Mouse (Mus musculus) G1E (cell line): Measurements from ENCODE around the gene Mrpl23. TPM values are rescaled to one million over a fixed set of nuclear protein-coding genes. Genes with fewer than 3 reads are reported as not detected.
A peak's percentile ranks its signal among the peaks of the same experiment; 100 is the strongest.

Experiments
- ATAC-seq: 2 replicates; pipeline ENCODE4 v1.8.0; 2016; ENCODE audit warnings: mild to moderate bottlenecking; ENCODE audit not compliant: insufficient number of reproducible peaks, poor library complexity, low FRiP score, severe bottlenecking; ENCODE audit errors: extremely low read depth
- DNase-seq: peaks from one replicate; pipeline ENCODE4 v3.0.0; 2012; ENCODE audit warnings: low spot score
- H3K27me3 ChIP-seq: 2 replicates; pipeline ENCODE4 v1.6.1; 2012; ENCODE audit warnings: mild to moderate bottlenecking, low read length, inconsistent platforms; ENCODE audit not compliant: insufficient read depth
- H3K36me3 ChIP-seq: replicated peaks from 2 replicates; pipeline ENCODE3; 2012; ENCODE audit warnings: mild to moderate bottlenecking, inconsistent platforms
- H3K4me1 ChIP-seq: 2 replicates; pipeline ENCODE4 v1.6.1; 2012; ENCODE audit warnings: low read depth, low read length, inconsistent platforms, mixed read lengths; ENCODE audit not compliant: insufficient read depth
- H3K4me3 ChIP-seq: 2 replicates; pipeline ENCODE4 v1.5.1; 2012; ENCODE audit warnings: low read depth, mild to moderate bottlenecking, inconsistent platforms, low read length, moderate library complexity, mixed read lengths
- H3K9me3 ChIP-seq: replicated peaks from 2 replicates; pipeline ENCODE4 v1.6.1; 2012; ENCODE audit warnings: inconsistent platforms
- CTCF ChIP-seq: IDR thresholded peaks from 2 replicates; pipeline ENCODE4 v1.5.1; 2012; ENCODE audit warnings: low read depth, low read length, inconsistent platforms, mixed read lengths
- GATA1 ChIP-seq: IDR thresholded peaks from 2 replicates; pipeline ENCODE4 v1.6.1; 2012; ENCODE audit warnings: borderline replicate concordance, low read length, inconsistent platforms, mixed read lengths
- GATA2 ChIP-seq: IDR thresholded peaks from 2 replicates; pipeline ENCODE4 v1.6.1; 2012; ENCODE audit warnings: low read depth, low read length, inconsistent platforms, borderline replicate concordance
- POLR2AphosphoS5 ChIP-seq: IDR thresholded peaks from 2 replicates; pipeline ENCODE4 v1.6.1; 2012; ENCODE audit warnings: low read depth, low read length, inconsistent platforms; ENCODE audit not compliant: insufficient replicate concordance
- TAL1 ChIP-seq: conservative IDR thresholded peaks from 2 replicates; pipeline ENCODE4 v1.6.1; 2012; ENCODE audit warnings: low read depth, low read length, inconsistent platforms, mixed read lengths
- polyA plus RNA-seq: library from polyadenylated mRNA; stranded (reverse); fragments of >175 nt; gene quantifications from 2 replicates; pipeline ENCODE4 v1.2.3, GENCODE M21; 2012
- total RNA-seq, 2 experiments: library from RNA; stranded (forward) in 1 of 2; stranded (reverse) in 1 of 2; fragments of 200-1000 nt in 1 of 2; fragments of >200 nt in 1 of 2; fragmentation: Nextera tagmentation in 1 of 2; gene quantifications; 2 replicates each; pipeline ENCODE4 v1.2.3; 2014 to 2017

The Mrpl23 gene
- total and polyA plus RNA-seq, 3 experiments = 30.3 to 54.4 (median 33.1) TPM

DNA sequence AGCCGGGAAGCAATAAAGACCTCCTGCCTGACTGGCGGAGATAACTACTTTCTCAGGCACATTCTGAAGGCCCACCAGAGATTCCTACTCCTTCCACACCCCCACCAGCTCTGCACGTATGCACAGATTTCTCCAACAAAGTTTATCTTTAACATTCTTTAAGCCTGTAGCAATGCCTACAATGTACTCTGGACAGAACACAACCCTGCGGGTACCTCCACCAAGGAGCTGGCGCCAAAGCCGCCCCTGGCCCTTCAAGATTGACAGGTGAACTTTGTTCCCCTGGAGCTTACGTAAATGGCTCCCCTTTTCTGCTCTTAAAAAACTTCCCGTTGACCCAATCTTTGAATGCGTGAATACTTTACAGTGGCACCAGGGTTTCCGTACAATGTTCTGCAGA lies 3.1 kb upstream of the Mrpl23 start:
- TF ChIP-seq GATA2 (no peak), GATA1 (no peak), CTCF (no peak), TAL1 (no peak; the same call in 1 of the 2 replicates), POLR2AphosphoS5 (no peak)
- DNase-seq = no peak
- 0 out of 2 replicates have a peak, but pooled peaks have one; percentile 24 for ATAC-seq
- Histone ChIP-seq H3K4me3 (no peak overlapping the region), H3K4me1 (peaks cover 55% of the 10 kb centered on the region), H3K27me3 (peaks cover 60% of the 10 kb centered on the region), H3K9me3 (no peaks in the 10 kb centered on the region), H3K36me3 (peaks cover 3% of the 10 kb centered on the region)

DNA sequence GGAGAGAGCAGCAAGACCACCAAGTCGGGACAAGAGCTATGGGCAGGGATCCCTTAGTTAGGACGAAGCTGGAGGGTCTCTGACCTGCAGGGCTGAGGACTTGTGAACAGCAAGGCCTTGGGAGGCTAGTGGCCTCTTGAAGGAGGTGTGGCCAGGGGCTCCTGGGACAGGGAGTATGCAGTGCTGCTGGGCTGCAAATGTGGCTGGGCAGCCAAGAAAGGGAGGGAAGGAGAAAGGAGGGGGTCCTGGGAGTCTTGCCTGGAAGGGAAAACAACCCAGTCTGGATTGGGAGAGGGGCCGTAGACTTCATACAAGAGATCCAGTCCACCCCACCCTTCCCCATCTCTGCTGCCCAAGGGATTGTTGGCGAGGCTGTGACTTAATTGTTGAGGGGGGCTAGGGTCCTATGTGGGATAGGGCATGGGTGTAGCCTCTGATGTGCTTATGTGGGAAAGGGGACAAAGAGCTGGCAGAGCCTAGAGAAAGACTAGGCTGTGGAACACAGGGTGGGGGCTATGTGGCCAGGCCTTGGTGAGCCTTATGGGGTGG lies 439 bp upstream of the Mrpl23 start:
- TF ChIP-seq POLR2AphosphoS5 = no peak
- TF ChIP-seq GATA1 = no peak
- TF ChIP-seq GATA2 = no peak
- no peak for TF ChIP-seq CTCF
- TF ChIP-seq TAL1 = no peak
- Histone ChIP-seq H3K4me1 (peaks cover 50% of the 10 kb centered on the region), H3K4me3 (no peak overlapping the region; the same call in 1 of the 2 replicates)

DNA sequence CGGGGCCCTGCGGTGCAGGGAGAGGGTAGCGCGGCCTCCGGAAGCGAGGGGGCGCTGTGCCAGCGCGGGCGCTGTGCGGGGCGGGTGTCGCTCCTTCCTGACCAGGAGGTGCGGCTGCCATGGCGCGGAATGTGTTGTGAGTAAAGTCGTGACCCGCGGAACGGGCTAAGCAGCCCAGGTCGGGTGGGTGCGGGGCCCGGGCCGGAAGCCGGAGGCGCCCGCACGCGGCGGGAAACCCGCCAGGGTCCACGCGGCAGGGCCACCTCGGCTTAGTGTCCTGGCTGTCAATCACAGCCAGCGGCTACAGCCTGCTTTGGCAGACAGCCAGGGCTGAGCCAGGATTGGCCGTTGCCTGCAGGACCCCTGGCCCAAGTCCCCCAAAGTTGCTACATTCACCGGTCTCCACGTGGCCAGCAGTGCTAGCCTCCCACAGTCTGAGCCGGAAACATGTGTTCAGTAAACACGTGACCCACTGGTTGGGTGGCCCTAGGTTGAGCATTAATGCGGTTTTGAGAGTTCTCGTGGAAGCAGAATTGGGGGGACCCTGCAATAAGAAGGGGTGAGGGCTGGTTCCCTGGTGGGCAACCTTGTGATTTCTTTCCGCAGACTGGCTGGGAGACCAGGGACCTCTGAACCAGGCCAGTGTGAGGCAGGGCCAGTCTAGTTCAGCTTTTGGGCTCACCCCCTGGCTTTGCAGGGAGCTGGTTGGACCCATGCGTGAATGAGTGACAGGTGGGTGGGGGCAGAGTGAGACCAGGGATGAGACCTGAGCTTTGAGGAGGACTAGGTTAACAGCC lies 771 bp downstream of the Mrpl23 start:
- Histone ChIP-seq H3K9me3 (no peaks in the 10 kb centered on the region), H3K4me1 (peaks cover 49% of the 10 kb centered on the region), H3K4me3 (peak overlapping the region; percentile 86), H3K36me3 (peaks cover 38% of the 10 kb centered on the region), H3K27me3 (peaks cover 33% of the 10 kb centered on the region)
- ATAC-seq (peak; percentile 78), DNase-seq (peak; percentile 79)
- TF ChIP-seq GATA2 = no peak
- peak; percentile 46; the same call in 1 of the 2 replicates for TF ChIP-seq CTCF

More for the DNA sequence above, 439 bp upstream of the Mrpl23 start:
- Histone ChIP-seq H3K36me3 (peaks cover 26% of the 10 kb centered on the region), H3K9me3 (no peaks in the 10 kb centered on the region), H3K27me3 (peaks cover 41% of the 10 kb centered on the region)
- ATAC-seq = no peak
- no peak for DNase-seq

DNA sequence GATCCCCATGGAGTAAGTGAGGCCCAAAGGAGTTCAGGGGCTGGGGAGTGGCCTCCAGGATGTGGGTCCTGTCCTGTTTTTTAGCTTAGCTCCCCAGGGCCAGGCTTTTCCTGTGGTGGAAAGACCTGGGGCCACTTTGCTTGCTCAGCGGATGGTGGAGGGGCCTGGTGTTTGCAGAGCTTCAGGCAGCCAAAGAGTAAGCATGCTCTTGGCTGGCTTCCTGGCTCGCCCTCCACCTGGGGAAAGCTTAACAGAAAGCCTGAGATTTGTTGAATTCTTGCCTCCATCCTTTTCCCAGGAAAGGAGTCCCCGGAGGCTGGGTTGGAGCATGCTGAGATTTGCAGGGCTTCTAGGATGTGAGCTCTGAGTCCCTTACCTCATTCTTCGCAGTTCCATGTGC lies 2.6 kb downstream of the Mrpl23 start:
- peaks cover 57% of the 10 kb centered on the region for H3K36me3 ChIP-seq
- peaks cover 46% of the 10 kb centered on the region for H3K4me1 ChIP-seq
- H3K27me3 ChIP-seq = peaks cover 21% of the 10 kb centered on the region
- no peaks in the 10 kb centered on the region for H3K9me3 ChIP-seq
- TF ChIP-seq GATA2 (no peak), POLR2AphosphoS5 (no peak), GATA1 (no peak), TAL1 (no peak), CTCF (no peak)
- DNase-seq = no peak
- no peak overlapping the region for H3K4me3 ChIP-seq
- ATAC-seq = no peak

DNA sequence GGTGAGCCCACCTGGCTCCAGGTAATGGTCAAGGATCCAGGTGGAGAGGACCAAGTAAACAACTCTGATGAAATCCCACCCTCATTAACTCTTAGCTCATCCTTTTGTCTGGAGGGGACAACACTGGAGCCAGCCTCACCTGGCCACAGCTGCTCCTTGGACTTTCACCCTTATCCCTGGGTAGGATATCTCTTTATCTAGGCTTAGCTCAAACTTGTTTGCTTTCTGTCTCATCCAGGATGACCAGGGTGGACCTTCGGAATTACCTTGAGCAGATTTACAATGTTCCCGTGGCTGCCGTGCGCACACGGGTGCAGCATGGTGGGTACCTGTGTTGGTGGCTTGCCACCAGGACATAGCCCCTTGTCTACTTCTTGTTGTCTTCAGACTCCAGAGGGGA lies 3.3 kb downstream of the Mrpl23 start:
- Histone ChIP-seq H3K4me1 (peaks cover 48% of the 10 kb centered on the region), H3K9me3 (no peaks in the 10 kb centered on the region), H3K4me3 (no peak overlapping the region), H3K36me3 (peaks cover 64% of the 10 kb centered on the region), H3K27me3 (peaks cover 17% of the 10 kb centered on the region)
- DNase-seq (no peak), ATAC-seq (no peak)
- no peak for TF ChIP-seq CTCF
- TF ChIP-seq GATA2 = no peak
- no peak for TF ChIP-seq GATA1
- no peak for TF ChIP-seq POLR2AphosphoS5
- TF ChIP-seq TAL1 = no peak

DNA sequence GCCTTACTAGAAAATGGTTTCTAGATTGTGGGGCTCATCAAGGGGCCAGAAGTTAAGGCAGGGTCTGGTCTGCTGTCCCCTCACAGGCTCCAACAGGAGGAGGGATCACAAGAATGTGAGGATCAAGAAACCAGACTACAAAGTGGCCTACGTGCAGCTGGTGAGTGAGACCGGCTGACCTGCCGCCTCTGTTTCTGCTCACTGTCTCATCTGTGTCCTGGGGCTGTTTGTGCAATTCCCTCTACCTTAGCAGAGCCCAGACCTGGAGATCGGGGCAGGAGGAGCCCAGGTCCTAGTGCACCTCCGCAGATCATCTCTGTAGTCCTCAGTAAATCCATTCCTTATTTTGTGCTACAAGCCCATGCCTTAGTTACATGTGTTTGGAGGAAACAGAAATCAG lies 4.7 kb downstream of the Mrpl23 start:
- Histone ChIP-seq H3K27me3 (peaks cover 5% of the 10 kb centered on the region), H3K36me3 (peaks cover 77% of the 10 kb centered on the region), H3K4me1 (peaks cover 48% of the 10 kb centered on the region), H3K9me3 (no peaks in the 10 kb centered on the region), H3K4me3 (no peak overlapping the region)
- no peak for TF ChIP-seq TAL1
- TF ChIP-seq GATA1 = no peak
- no peak for TF ChIP-seq GATA2
- TF ChIP-seq POLR2AphosphoS5 = no peak
- TF ChIP-seq CTCF = no peak
- ATAC-seq (no peak), DNase-seq (no peak)
